In genomic region chr6:87499791-87500190, GRCm38 (mm10) we compare ENCODE assay signal across 17 mouse cellular contexts. TPM values are rescaled to one million over a fixed set of nuclear protein-coding genes. Genes with fewer than 3 reads are reported as not detected.
DNase-seq lines count a peak whose midpoint lies in the region; ATAC-seq and TF ChIP-seq lines count a peak whose summit lies in the region.
"Had no signal": no experiment of that assay in that cellular context is flagged by ENCODE, and none has a peak within 500 bp of the region (broad histone marks: within the 10 kb centered on the region; RNA-seq: fewer than 3 reads in every experiment).

No protein-coding gene starts in this region.

- H3K4me1 ChIP-seq in liver, adult 2 months (ENCODE audit: control insufficient read depth, insufficient read depth, low read length): no peaks in the 10 kb centered on the region
- H3K4me1 ChIP-seq in liver, embryonic 12.5 days: peaks cover 32% of the 10 kb centered on the region
- H3K4me1 ChIP-seq: midbrain, embryonic 15.5 days had no signal

- no peak overlapping the region for H3K4me2 ChIP-seq in liver, embryonic 12.5 days
- H3K4me2 ChIP-seq: liver, embryonic 13.5 days; midbrain, embryonic 15.5 days had no signal

- peak; percentile 24 for DNase-seq in liver, adult 2 months (ENCODE audit: extremely low read depth, low read depth, low spot score)
- DNase-seq in spleen, postnatal 36 days (ENCODE audit: low spot score in 2 of 2): peak; percentile 74 to 78
- DNase-seq in spleen, postnatal 4 days (ENCODE audit: low spot score in 2 of 2): no peak
- no peak for DNase-seq in gastrocnemius, postnatal 14 days
- DNase-seq: adrenal gland, postnatal 10 days; cerebellum, adult 18-20 months; cerebellum, postnatal 36 days; gastrocnemius, adult 2 months; heart, adult 2 months; kidney, adult 8-10 months; kidney, postnatal 36 days; liver, embryonic 13.5 days had no signal

- H3K4me3 ChIP-seq in liver, adult 2 months (ENCODE audit: insufficient read depth, low read depth, low read length): no peak overlapping the region
- no peak overlapping the region for H3K4me3 ChIP-seq in liver, embryonic 12.5 days
- H3K4me3 ChIP-seq: embryonic facial prominence, embryonic 10.5 days; gastrocnemius, adult 2 months; heart, adult 2 months; liver, embryonic 13.5 days; midbrain, embryonic 15.5 days had no signal

- WGBS in liver, adult 2 months: 65% methylated on average over 6 of the region's 6 CpGs
- 17% methylated on average over 6 of the region's 6 CpGs for WGBS in liver, embryonic 12.5 days (ENCODE audit: insufficient replicate concordance)

- no peak overlapping the region for H3K27ac ChIP-seq in liver, adult 2 months (replicated peaks; ENCODE audit: insufficient read depth, low read depth, low read length)
- H3K27ac ChIP-seq in liver, embryonic 12.5 days: no peak overlapping the region
- H3K27ac ChIP-seq: gastrocnemius, adult 2 months; heart, adult 2 months; midbrain, embryonic 15.5 days had no signal

- no peak for ATAC-seq in liver, embryonic 12.5 days
- peak; percentile 21 for ATAC-seq in granulocyte monocyte progenitor cell, adult 5-6 weeks (replicated peaks; ENCODE audit: poor library complexity, severe bottlenecking)
- no peak for ATAC-seq in erythroid progenitor cell, adult 5-6 weeks (replicated peaks; ENCODE audit: low FRiP score, poor library complexity, severe bottlenecking)
- ATAC-seq: midbrain, embryonic 15.5 days had no signal

- TF ChIP-seq POLR2A in liver, adult 2 months (IDR thresholded peaks at IDR 0.05; ENCODE audit: extremely low read depth, insufficient read depth, low read length): no peak

- no peaks in the 10 kb centered on the region for H3K79me2 ChIP-seq in liver, adult 2 months (ENCODE audit: control insufficient read depth, insufficient read depth, low read length)

- intact Hi-C loops in gastrocnemius, postnatal 14 days (cut with DNase I; ENCODE audit: low total_unique reads): no loop called here

- H3K27me3 ChIP-seq in liver, adult 2 months (ENCODE audit: control insufficient read depth, insufficient read depth, low read length): no peaks in the 10 kb centered on the region
- H3K27me3 ChIP-seq in liver, embryonic 12.5 days (replicated peaks): peaks cover 9% of the 10 kb centered on the region; the same call in 1 of the 2 replicates
- H3K27me3 ChIP-seq: liver, embryonic 13.5 days; midbrain, embryonic 15.5 days had no signal

- no peaks in the 10 kb centered on the region for H3K9me3 ChIP-seq in liver, embryonic 12.5 days (replicated peaks)
- H3K9me3 ChIP-seq: embryonic facial prominence, embryonic 10.5 days; liver, embryonic 13.5 days; midbrain, embryonic 15.5 days had no signal

- H3K36me3 ChIP-seq in liver, adult 2 months (ENCODE audit: control insufficient read depth, insufficient read depth, low read length): no peaks in the 10 kb centered on the region
- H3K36me3 ChIP-seq in liver, embryonic 12.5 days: no peaks in the 10 kb centered on the region
- H3K36me3 ChIP-seq: embryonic facial prominence, embryonic 10.5 days; liver, embryonic 13.5 days; midbrain, embryonic 15.5 days had no signal

- no peak overlapping the region for H3K9ac ChIP-seq in liver, adult 2 months (ENCODE audit: low read depth, low read length)
- H3K9ac ChIP-seq in liver, embryonic 12.5 days: no peak overlapping the region; the same call in 1 of the 2 replicates
- H3K9ac ChIP-seq: liver, embryonic 13.5 days; midbrain, embryonic 15.5 days had no signal

- no peak for TF ChIP-seq CTCF in liver, adult 2 months (IDR thresholded peaks at IDR 0.05; ENCODE audit: low read depth, low read length)

RNA-seq across cellular contexts. Expression of gene Arhgap25, which starts 33.3 kb away (rescaled TPM):
- total RNA-seq in liver, adult 2 months (2014; rRNA removed): 1.5 and 1.6 TPM in 2 replicates
- polyA plus RNA-seq in liver, adult 2 months (2012; rRNA removed): 0.16 and 0.40 TPM in 2 replicates
- polyA plus RNA-seq in liver, embryonic 12.5 days (2016; fragmentation: Nextera tagmentation; extraction: Ambion mirVana): 5.2 and 5.4 TPM in 2 replicates
- 14.3 and 15.7 TPM in 2 replicates for total RNA-seq in granulocyte monocyte progenitor cell, adult 5-6 weeks (2014; fragmentation: Nextera tagmentation)
- 17.4 and 23.2 TPM in 2 replicates for total RNA-seq in granulocyte monocyte progenitor cell, adult 5-6 weeks (2017)
- total RNA-seq in erythroid progenitor cell, adult 5-6 weeks (2015; ENCODE audit: low replicate concordance): 3.2 and 7.1 TPM in 2 replicates
- total RNA-seq in erythroid progenitor cell, adult 5-6 weeks (2017; ENCODE audit: low replicate concordance): 8.6 and 11.2 TPM in 2 replicates
- total RNA-seq in gastrocnemius, postnatal 14 days (2021): 1 to 10 TPM; 2.1 to 2.9 TPM

Comparison
In these comparisons a context has a peak if more than half of its experiments do, and no peak if none do; other contexts are left out.
1. DNase-seq: peak in liver, adult 2 months (single experiment) and spleen, postnatal 36 days (2 of 2); none in spleen, postnatal 4 days (0 of 2) and gastrocnemius, postnatal 14 days (single experiment).